Mouse (Mus musculus): Measurements from ENCODE around the gene Bhlhe40. TPM values are rescaled to one million over a fixed set of nuclear protein-coding genes. Genes with fewer than 3 reads are reported as not detected.
A peak's percentile ranks its signal among the peaks of the same experiment; 100 is the strongest.

The Bhlhe40 gene
- polyA plus RNA-seq, 1 experiment from 2014 or later: 14.9 TPM

- Histone ChIP-seq H3K27me3 (replicated peaks; ENCODE audit: insufficient read depth, low read length) (no peaks in the 10 kb centered on the region), H3K4me2 (replicated peaks; ENCODE audit: low read depth, low read length) (peak overlapping the region; percentile 89), H3K27ac (ENCODE audit: low read length) (peak overlapping the region; percentile 99), H3K4me3 (ENCODE audit: low read depth, low read length) (peak overlapping the region; percentile 67), H3K36me3 (ENCODE audit: insufficient read depth, low read length) (peaks cover 11% of the 10 kb centered on the region; the same call in 1 of the 2 replicates), H3K9ac (replicated peaks; ENCODE audit: low read depth) (peak overlapping the region; percentile 65), H3K4me1 (ENCODE audit: insufficient read depth, low read depth, low read length) (peaks cover 9% of the 10 kb centered on the region; the same call in 1 of the 2 replicates), H3K9me3 (ENCODE audit: low read length) (no peaks in the 10 kb centered on the region)
- DNase-seq (ENCODE audit: low spot score): peak; percentile 95
- peak; percentile 65 for TF ChIP-seq EP300 (IDR thresholded peaks at IDR 0.05)
- TF ChIP-seq CTCF (IDR thresholded peaks at IDR 0.05): peak; percentile 97
- under 1% methylated on average over 17 of the region's 17 CpGs for WGBS
- no peak for ATAC-seq
Measured at GRCm38 (mm10) chr6:108661412-108661811, 983 bp downstream of the Bhlhe40 start.

- H3K9me3 ChIP-seq (ENCODE audit: low read length): no peaks in the 10 kb centered on the region
- H3K4me2 ChIP-seq (replicated peaks; ENCODE audit: low read depth, low read length): peak overlapping the region; percentile 89
- peak overlapping the region; percentile 67 for H3K4me3 ChIP-seq (ENCODE audit: low read depth, low read length)
- no peak for ATAC-seq
- no peaks in the 10 kb centered on the region for H3K27me3 ChIP-seq (replicated peaks; ENCODE audit: insufficient read depth, low read length)
- H3K27ac ChIP-seq (ENCODE audit: low read length): peak overlapping the region; percentile 99; the same call in 1 of the 2 replicates
- no peak for DNase-seq (ENCODE audit: low spot score)
- TF ChIP-seq EP300 (IDR thresholded peaks at IDR 0.05): no peak
- no peak for TF ChIP-seq CTCF (IDR thresholded peaks at IDR 0.05)
- peak overlapping the region; percentile 65; the same call in 1 of the 2 replicates for H3K9ac ChIP-seq (replicated peaks; ENCODE audit: low read depth)
- H3K36me3 ChIP-seq (ENCODE audit: insufficient read depth, low read length): peaks cover 11% of the 10 kb centered on the region; the same call in 1 of the 2 replicates
- WGBS: 43% methylated on average over 6 of the region's 6 CpGs
- peaks cover 9% of the 10 kb centered on the region; the same call in 1 of the 2 replicates for H3K4me1 ChIP-seq (ENCODE audit: insufficient read depth, low read depth, low read length)
Measured at GRCm38 (mm10) chr6:108661890-108662289, 1.5 kb downstream of the Bhlhe40 start.

GRCm38 (mm10) chr6:108662314-108663240, 2.1 kb downstream of the Bhlhe40 start:
- H3K36me3 ChIP-seq (ENCODE audit: insufficient read depth, low read length): peaks cover 11% of the 10 kb centered on the region; the same call in 1 of the 2 replicates
- peaks cover 9% of the 10 kb centered on the region; the same call in 1 of the 2 replicates for H3K4me1 ChIP-seq (ENCODE audit: insufficient read depth, low read depth, low read length)
- 0 out of 2 replicates have a peak, but pooled peaks have one; percentile 9 for TF ChIP-seq CTCF (IDR thresholded peaks at IDR 0.05)
- TF ChIP-seq EP300 (IDR thresholded peaks at IDR 0.05): no peak
- H3K27ac ChIP-seq (ENCODE audit: low read length): no peak overlapping the region
- 61% methylated on average over 15 of the region's 15 CpGs for WGBS
- peak overlapping the region; percentile 67; the same call in 1 of the 2 replicates for H3K4me3 ChIP-seq (ENCODE audit: low read depth, low read length)
- DNase-seq (ENCODE audit: low spot score) (peak; percentile 9), ATAC-seq (no peak)
- H3K9me3 ChIP-seq (ENCODE audit: low read length): no peaks in the 10 kb centered on the region
- no peaks in the 10 kb centered on the region for H3K27me3 ChIP-seq (replicated peaks; ENCODE audit: insufficient read depth, low read length)
- peak overlapping the region; percentile 89 for H3K4me2 ChIP-seq (replicated peaks; ENCODE audit: low read depth, low read length)
- H3K9ac ChIP-seq (replicated peaks; ENCODE audit: low read depth): no peak overlapping the region

DNA sequence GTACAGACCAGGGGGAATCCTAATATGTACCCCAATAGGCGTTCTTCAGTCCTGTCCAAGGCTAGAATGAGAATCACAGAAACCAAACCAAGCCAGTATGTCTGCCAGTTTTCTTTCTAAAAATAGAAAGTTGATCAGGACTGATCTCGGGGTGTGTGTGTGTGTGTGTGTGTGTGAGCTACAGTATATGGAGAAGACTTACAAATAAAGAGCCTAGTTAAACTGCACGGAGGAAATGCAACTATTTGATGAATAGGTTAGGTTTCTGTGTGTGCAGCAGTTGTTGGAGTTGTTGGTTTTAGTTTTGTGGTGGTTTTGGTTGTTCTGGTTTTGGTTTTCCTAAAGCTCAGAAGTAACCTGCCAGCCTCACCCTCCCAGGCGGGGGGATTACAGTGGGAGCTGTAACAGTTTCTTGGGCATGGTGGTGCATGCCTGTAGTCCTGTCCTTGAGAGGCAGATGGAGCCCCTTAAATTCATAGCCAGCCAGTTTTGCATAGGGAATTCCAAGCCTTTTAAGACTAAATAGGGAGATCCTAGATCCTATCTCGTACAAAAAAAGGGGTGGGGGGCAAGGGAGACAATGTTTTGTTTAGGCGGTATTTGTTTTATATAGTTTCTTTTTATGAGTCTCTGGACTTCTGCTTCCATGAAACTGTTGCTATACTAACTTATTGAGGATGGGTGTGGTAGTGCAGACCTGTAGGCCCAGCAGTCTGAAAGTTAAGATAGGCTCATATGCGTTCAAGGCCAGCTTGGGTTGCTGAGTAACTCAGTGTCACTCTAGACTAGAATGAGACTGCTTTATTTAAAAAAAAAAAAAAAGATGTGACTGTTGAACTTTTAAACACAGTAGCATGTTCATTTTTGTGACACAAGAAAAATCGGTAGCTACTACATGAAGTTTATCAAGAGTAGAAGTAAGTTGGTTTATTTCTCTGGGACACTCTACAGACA, 3.1 kb downstream of the Bhlhe40 start:
- Histone ChIP-seq H3K36me3 (ENCODE audit: insufficient read depth, low read length) (peaks cover 11% of the 10 kb centered on the region; the same call in 1 of the 2 replicates), H3K9me3 (ENCODE audit: low read length) (no peaks in the 10 kb centered on the region), H3K4me1 (ENCODE audit: insufficient read depth, low read depth, low read length) (peaks cover 12% of the 10 kb centered on the region; the same call in 1 of the 2 replicates), H3K9ac (replicated peaks; ENCODE audit: low read depth) (no peak overlapping the region), H3K27me3 (replicated peaks; ENCODE audit: insufficient read depth, low read length) (no peaks in the 10 kb centered on the region), H3K27ac (ENCODE audit: low read length) (no peak overlapping the region), H3K4me2 (replicated peaks; ENCODE audit: low read depth, low read length) (peak overlapping the region; percentile 89), H3K4me3 (ENCODE audit: low read depth, low read length) (peak overlapping the region; percentile 8; the same call in 1 of the 2 replicates)
- DNase-seq (ENCODE audit: low spot score) (no peak), ATAC-seq (no peak)
- 79% methylated on average over 8 of the region's 8 CpGs for WGBS
- no peak for TF ChIP-seq CTCF (IDR thresholded peaks at IDR 0.05)
- TF ChIP-seq EP300 (IDR thresholded peaks at IDR 0.05): no peak

DNA sequence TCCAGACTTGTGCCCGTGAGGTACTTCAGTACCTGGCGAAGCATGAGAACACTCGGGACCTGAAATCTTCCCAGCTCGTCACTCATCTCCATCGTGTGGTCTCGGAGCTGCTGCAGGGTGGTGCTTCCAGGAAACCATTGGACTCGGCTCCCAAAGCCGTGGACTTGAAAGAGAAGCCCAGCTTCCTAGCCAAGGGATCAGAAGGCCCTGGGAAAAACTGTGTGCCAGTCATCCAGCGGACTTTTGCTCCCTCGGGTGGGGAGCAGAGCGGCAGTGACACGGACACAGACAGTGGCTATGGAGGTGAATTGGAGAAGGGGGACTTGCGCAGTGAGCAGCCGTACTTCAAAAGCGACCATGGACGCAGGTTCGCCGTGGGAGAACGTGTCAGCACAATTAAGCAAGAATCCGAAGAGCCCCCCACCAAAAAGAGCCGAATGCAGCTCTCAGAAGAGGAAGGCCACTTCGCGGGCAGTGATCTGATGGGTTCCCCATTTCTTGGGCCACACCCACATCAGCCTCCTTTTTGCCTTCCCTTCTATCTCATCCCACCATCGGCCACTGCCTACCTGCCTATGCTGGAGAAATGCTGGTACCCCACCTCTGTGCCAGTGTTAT, 4.2 kb downstream of the Bhlhe40 start:
- no peak for DNase-seq (ENCODE audit: low spot score)
- no peak overlapping the region for H3K4me3 ChIP-seq (ENCODE audit: low read depth, low read length)
- no peak overlapping the region for H3K27ac ChIP-seq (ENCODE audit: low read length)
- H3K36me3 ChIP-seq (ENCODE audit: insufficient read depth, low read length): peaks cover 11% of the 10 kb centered on the region; the same call in 1 of the 2 replicates
- H3K4me1 ChIP-seq (ENCODE audit: insufficient read depth, low read depth, low read length): peaks cover 10% of the 10 kb centered on the region; the same call in 1 of the 2 replicates
- H3K9ac ChIP-seq (replicated peaks; ENCODE audit: low read depth): no peak overlapping the region
- 82% methylated on average over 24 of the region's 24 CpGs for WGBS
- no peak overlapping the region for H3K4me2 ChIP-seq (replicated peaks; ENCODE audit: low read depth, low read length)
- no peak for ATAC-seq
- H3K9me3 ChIP-seq (ENCODE audit: low read length): no peaks in the 10 kb centered on the region
- TF ChIP-seq CTCF (IDR thresholded peaks at IDR 0.05) (no peak), EP300 (IDR thresholded peaks at IDR 0.05) (no peak)
- no peaks in the 10 kb centered on the region for H3K27me3 ChIP-seq (replicated peaks; ENCODE audit: insufficient read depth, low read length)

Measured in lung, postnatal 0 days (tissue).